Mouse (Mus musculus): ENCODE measurements around the gene Flrt2. TPM values are rescaled to one million over a fixed set of nuclear protein-coding genes. Genes with fewer than 3 reads are reported as not detected.

The Flrt2 gene
- polyA plus RNA-seq, 1 experiment from 2014 or later: 36.3 TPM

DNA sequence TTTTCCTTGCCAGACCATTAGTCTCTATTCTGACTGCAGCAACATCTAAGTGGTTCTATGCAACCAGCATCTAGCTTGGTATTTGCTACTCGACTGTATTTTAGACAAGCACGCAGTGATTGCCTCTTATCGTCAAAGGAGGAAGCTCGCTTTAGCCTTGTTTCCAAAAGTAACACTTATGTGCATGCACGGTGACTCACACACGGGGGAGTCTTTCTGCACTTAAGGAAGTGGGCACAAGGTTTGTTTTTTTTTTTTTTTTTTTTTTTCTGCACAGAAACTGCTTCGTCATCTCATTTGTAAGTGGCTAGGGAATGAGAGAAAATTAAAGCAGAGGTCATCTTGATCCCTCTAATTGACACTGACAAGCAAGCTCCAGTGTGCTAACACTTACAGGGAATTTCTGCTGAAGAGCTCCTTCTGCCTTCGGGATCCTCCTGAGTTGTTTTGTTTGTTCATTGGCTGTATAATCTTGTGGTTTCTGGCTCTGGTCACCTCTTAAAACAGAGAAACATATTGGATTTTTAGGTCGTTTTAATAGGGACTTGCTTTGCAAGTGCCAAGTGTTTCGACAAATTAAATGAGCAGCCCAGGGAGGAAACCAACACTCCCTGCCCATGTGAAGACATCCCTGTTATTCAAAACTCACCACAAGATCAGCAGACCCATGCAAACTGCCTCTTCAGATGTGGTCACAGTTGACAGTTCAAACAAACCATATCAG is 55.0 kb downstream of the Flrt2 start:
- H3K27me3 ChIP-seq (replicated peaks; ENCODE audit: control insufficient read depth, insufficient read depth, low read length): no peaks in the 10 kb centered on the region
- H3K36me3 ChIP-seq (ENCODE audit: control insufficient read depth, insufficient read depth): no peaks in the 10 kb centered on the region
- no peak overlapping the region for H3K9ac ChIP-seq (replicated peaks; ENCODE audit: low read depth, low read length)
- no peak overlapping the region for H3K27ac ChIP-seq (ENCODE audit: low read length)
- no peak overlapping the region for H3K4me2 ChIP-seq (ENCODE audit: low read length)
- no peaks in the 10 kb centered on the region for H3K9me3 ChIP-seq (ENCODE audit: control insufficient read depth, low read length)
- H3K4me3 ChIP-seq (replicated peaks; ENCODE audit: low read length): no peak overlapping the region
- H3K4me1 ChIP-seq (replicated peaks; ENCODE audit: control insufficient read depth, insufficient read depth, low read length): peaks cover 3% of the 10 kb centered on the region; the same call in 1 of the 2 replicates
- ATAC-seq: no peak
- WGBS: 62% methylated on average over 10 of the region's 10 CpGs

DNA sequence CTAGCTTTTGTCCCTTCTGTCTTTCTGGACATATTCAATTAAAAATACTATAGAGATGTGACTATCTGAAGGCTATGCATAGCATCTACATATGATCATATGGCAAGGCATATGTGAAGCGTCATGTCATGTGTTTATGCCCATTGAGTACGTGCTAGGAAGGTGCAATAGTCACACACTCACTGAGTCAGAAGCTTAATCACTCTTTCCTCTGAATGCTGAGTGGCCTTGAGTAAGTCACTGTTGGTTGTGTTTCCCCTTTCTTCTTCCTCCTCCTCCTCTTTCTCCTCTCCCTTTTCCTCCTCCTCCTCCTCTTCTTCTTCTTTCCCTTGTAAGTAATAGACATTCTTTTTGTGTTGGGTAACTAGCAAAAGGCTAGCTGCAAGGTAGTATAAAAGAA is 56.7 kb downstream of the Flrt2 start:
- WGBS: 75% methylated on average over 2 of the region's 2 CpGs
- no peaks in the 10 kb centered on the region for H3K36me3 ChIP-seq (ENCODE audit: control insufficient read depth, insufficient read depth)
- H3K9ac ChIP-seq (replicated peaks; ENCODE audit: low read depth, low read length): no peak overlapping the region
- no peak overlapping the region for H3K4me3 ChIP-seq (replicated peaks; ENCODE audit: low read length)
- H3K27ac ChIP-seq (ENCODE audit: low read length): no peak overlapping the region
- peaks cover 3% of the 10 kb centered on the region; the same call in 1 of the 2 replicates for H3K4me1 ChIP-seq (replicated peaks; ENCODE audit: control insufficient read depth, insufficient read depth, low read length)
- no peak overlapping the region for H3K4me2 ChIP-seq (ENCODE audit: low read length)
- no peaks in the 10 kb centered on the region for H3K27me3 ChIP-seq (replicated peaks; ENCODE audit: control insufficient read depth, insufficient read depth, low read length)
- ATAC-seq: no peak
- no peaks in the 10 kb centered on the region for H3K9me3 ChIP-seq (ENCODE audit: control insufficient read depth, low read length)

DNA sequence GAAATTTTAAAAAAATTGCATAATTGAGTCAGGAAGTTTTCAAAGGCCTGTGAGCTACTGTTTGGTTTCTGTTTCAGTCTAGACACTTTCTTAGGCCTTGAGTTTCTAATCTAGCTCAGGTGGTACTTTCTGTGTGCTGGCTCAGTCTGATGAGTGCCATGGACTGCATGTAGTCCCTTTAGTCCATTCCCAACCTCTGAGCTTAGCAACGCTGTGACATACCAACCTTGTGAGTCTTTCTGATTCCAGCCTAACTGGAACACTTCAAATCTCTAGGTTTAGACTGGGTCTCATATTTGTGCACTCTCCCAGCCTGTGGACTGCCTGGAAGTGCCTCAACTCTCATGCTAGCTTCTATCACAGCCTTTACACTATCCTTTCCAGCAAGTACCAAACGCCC is 57.2 kb downstream of the Flrt2 start:
- Histone ChIP-seq H3K4me1 (replicated peaks; ENCODE audit: control insufficient read depth, insufficient read depth, low read length) (peaks cover 2% of the 10 kb centered on the region; the same call in 1 of the 2 replicates), H3K27me3 (replicated peaks; ENCODE audit: control insufficient read depth, insufficient read depth, low read length) (no peaks in the 10 kb centered on the region), H3K9ac (replicated peaks; ENCODE audit: low read depth, low read length) (no peak overlapping the region), H3K4me2 (ENCODE audit: low read length) (no peak overlapping the region), H3K27ac (ENCODE audit: low read length) (no peak overlapping the region), H3K36me3 (ENCODE audit: control insufficient read depth, insufficient read depth) (no peaks in the 10 kb centered on the region), H3K4me3 (replicated peaks; ENCODE audit: low read length) (no peak overlapping the region), H3K9me3 (ENCODE audit: control insufficient read depth, low read length) (no peaks in the 10 kb centered on the region)
- ATAC-seq: no peak
- WGBS: 83% methylated on average over 2 of the region's 2 CpGs

DNA sequence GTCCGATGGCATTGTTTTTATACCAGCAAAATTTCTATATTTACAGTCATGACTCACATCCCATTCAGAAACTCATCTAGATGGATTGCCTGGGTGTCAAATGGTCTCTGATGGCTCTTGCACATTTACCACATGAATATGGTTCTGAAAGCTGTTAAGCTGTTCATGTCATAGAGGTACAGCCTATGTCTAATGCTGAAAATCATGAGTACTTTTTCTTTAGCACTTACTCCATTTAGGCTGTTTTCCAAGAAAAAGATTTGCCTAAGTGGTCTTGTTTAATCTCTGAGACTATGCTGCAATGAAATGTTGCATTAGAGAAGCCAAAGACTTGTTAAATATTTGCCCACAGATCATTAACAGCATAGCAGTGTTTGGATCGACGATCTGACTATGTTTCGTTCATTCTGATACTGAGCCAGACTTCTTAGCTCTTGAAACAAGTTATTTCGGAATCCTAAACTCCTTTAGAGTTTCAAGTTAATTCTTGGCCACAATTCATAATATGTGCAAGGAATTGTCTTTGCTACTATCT is 67.3 kb downstream of the Flrt2 start:
- no peak for ATAC-seq
- Histone ChIP-seq H3K36me3 (ENCODE audit: control insufficient read depth, insufficient read depth) (no peaks in the 10 kb centered on the region), H3K27me3 (replicated peaks; ENCODE audit: control insufficient read depth, insufficient read depth, low read length) (no peaks in the 10 kb centered on the region), H3K4me3 (replicated peaks; ENCODE audit: low read length) (no peak overlapping the region), H3K4me2 (ENCODE audit: low read length) (no peak overlapping the region), H3K9me3 (ENCODE audit: control insufficient read depth, low read length) (no peaks in the 10 kb centered on the region), H3K4me1 (replicated peaks; ENCODE audit: control insufficient read depth, insufficient read depth, low read length) (no peaks in the 10 kb centered on the region), H3K9ac (replicated peaks; ENCODE audit: low read depth, low read length) (no peak overlapping the region), H3K27ac (ENCODE audit: low read length) (no peak overlapping the region)
- WGBS: 90% methylated on average over 5 of the region's 5 CpGs

DNA sequence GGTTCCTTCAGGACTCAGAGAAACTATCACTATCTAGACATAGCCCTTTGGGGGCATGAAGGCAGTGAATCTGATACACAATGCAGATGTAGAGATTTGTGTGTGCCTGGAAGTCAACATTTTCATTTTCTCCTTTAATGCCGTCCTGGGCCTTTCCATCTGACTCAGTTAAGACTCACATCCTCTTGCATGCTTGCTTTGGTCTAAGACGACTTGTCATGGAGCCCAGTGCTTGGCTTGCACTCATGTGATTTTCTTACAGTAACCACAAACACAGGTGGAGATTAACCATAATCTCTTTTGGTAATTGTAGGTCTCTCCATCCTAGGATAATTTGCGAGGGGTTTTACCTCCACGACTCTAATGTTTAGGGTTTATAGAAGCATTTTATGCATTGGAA is 73.2 kb downstream of the Flrt2 start:
- Histone ChIP-seq H3K9ac (replicated peaks; ENCODE audit: low read depth, low read length) (no peak overlapping the region), H3K4me2 (ENCODE audit: low read length) (no peak overlapping the region), H3K9me3 (ENCODE audit: control insufficient read depth, low read length) (no peaks in the 10 kb centered on the region), H3K4me1 (replicated peaks; ENCODE audit: control insufficient read depth, insufficient read depth, low read length) (0 out of 2 replicates have a peak, but pooled peaks cover 2% of the 10 kb centered on the region), H3K4me3 (replicated peaks; ENCODE audit: low read length) (no peak overlapping the region), H3K27me3 (replicated peaks; ENCODE audit: control insufficient read depth, insufficient read depth, low read length) (no peaks in the 10 kb centered on the region), H3K36me3 (ENCODE audit: control insufficient read depth, insufficient read depth) (no peaks in the 10 kb centered on the region), H3K27ac (ENCODE audit: low read length) (no peak overlapping the region)
- ATAC-seq: no peak
- WGBS: 84% methylated on average over 4 of the region's 4 CpGs

DNA sequence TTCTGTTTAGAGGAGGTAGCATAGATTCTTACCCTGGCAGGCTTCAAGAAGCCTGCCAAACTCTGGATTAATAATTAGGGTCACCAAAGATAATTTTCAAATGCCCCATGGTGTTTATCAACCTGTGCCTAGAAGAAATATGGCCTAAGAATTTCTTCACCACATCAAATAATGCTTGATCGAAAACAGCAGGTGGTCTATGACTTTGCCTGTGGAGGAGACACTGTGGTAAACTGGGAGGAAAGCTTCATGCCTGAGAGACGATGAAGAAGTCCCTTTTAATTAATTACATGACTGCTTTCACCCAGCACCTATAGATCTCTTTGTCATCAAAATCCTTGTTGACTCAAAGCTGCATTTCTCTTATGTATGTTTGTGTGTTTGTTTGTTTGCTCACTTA is 77.0 kb downstream of the Flrt2 start:
- no peaks in the 10 kb centered on the region for H3K36me3 ChIP-seq (ENCODE audit: control insufficient read depth, insufficient read depth)
- H3K4me3 ChIP-seq (replicated peaks; ENCODE audit: low read length): no peak overlapping the region
- WGBS: 72% methylated on average over 2 of the region's 2 CpGs
- H3K9me3 ChIP-seq (ENCODE audit: control insufficient read depth, low read length): no peaks in the 10 kb centered on the region
- H3K27me3 ChIP-seq (replicated peaks; ENCODE audit: control insufficient read depth, insufficient read depth, low read length): no peaks in the 10 kb centered on the region
- 0 out of 2 replicates have a peak, but pooled peaks cover 3% of the 10 kb centered on the region for H3K4me1 ChIP-seq (replicated peaks; ENCODE audit: control insufficient read depth, insufficient read depth, low read length)
- no peak for ATAC-seq
- H3K27ac ChIP-seq (ENCODE audit: low read length): no peak overlapping the region
- H3K4me2 ChIP-seq (ENCODE audit: low read length): no peak overlapping the region
- no peak overlapping the region for H3K9ac ChIP-seq (replicated peaks; ENCODE audit: low read depth, low read length)

DNA sequence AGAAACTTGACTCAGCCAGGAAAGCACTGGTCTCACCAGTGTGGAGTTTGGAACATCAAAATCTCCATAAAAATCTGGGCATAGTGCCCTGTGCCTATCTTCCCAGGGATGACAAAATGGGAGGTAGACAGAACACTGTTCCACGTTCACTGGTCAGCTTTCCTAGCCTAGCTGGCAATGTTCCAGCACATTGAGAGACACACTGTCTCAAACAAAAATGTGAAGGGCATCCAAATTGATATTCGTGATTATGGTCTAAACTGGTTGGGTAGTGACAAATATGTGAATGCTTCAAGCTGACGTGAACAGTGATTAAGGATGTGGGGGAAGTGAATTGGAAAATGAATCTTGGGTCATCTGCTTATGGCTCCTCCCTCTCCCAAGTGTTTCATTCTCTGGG is 78.2 kb downstream of the Flrt2 start:
- no peaks in the 10 kb centered on the region for H3K36me3 ChIP-seq (ENCODE audit: control insufficient read depth, insufficient read depth)
- WGBS: 64% methylated on average over 3 of the region's 3 CpGs
- no peaks in the 10 kb centered on the region for H3K9me3 ChIP-seq (ENCODE audit: control insufficient read depth, low read length)
- no peak overlapping the region for H3K27ac ChIP-seq (ENCODE audit: low read length)
- no peak overlapping the region for H3K4me3 ChIP-seq (replicated peaks; ENCODE audit: low read length)
- H3K9ac ChIP-seq (replicated peaks; ENCODE audit: low read depth, low read length): no peak overlapping the region
- ATAC-seq: no peak
- no peak overlapping the region for H3K4me2 ChIP-seq (ENCODE audit: low read length)
- 0 out of 2 replicates have a peak, but pooled peaks cover 4% of the 10 kb centered on the region for H3K4me1 ChIP-seq (replicated peaks; ENCODE audit: control insufficient read depth, insufficient read depth, low read length)
- no peaks in the 10 kb centered on the region for H3K27me3 ChIP-seq (replicated peaks; ENCODE audit: control insufficient read depth, insufficient read depth, low read length)

DNA sequence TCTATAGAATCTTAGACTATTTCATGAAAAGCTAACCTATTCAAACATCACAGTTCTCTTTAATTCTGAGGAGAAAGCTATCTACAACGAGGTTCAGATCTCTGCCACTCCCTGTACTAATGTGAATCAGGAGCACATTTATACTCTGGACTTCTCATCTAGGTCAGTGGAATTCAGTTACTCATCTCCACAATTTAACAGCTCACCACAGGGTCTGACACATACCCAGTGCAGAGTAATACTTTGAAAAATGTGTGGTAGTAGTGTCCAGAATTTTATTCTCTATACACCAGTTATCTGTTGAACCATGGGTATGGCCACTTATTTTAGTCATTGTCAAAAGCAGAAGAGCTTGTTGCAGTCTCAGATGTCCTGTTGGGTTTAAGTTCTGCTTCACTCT is 98.1 kb downstream of the Flrt2 start:
- Histone ChIP-seq H3K36me3 (ENCODE audit: control insufficient read depth, insufficient read depth) (no peaks in the 10 kb centered on the region), H3K9me3 (ENCODE audit: control insufficient read depth, low read length) (no peaks in the 10 kb centered on the region), H3K27ac (ENCODE audit: low read length) (no peak overlapping the region), H3K4me3 (replicated peaks; ENCODE audit: low read length) (no peak overlapping the region), H3K4me1 (replicated peaks; ENCODE audit: control insufficient read depth, insufficient read depth, low read length) (no peaks in the 10 kb centered on the region), H3K27me3 (replicated peaks; ENCODE audit: control insufficient read depth, insufficient read depth, low read length) (no peaks in the 10 kb centered on the region), H3K4me2 (ENCODE audit: low read length) (no peak overlapping the region), H3K9ac (replicated peaks; ENCODE audit: low read depth, low read length) (no peak overlapping the region)
- WGBS: 74% methylated on average over 1 of the region's 1 CpGs
- no peak for ATAC-seq

DNA sequence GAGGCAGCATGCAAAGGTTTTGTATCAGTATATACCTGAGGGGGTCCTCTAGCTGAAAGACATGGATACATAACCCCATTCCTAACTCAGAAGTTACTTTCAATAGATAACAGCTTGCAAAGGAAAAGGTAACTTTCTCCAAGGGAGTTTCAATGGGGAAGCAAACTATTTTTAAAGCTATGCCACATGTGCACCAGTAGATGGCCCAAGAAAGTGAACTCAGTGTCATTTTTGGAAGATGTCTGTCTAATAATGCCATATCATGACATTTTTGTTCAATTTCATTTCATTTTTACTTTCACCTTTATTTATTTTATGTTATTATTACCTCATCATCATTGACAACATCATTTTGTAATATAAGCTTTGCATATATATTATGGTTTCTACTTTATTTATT is 124.6 kb downstream of the Flrt2 start:
- Histone ChIP-seq H3K4me3 (replicated peaks; ENCODE audit: low read length) (no peak overlapping the region), H3K9me3 (ENCODE audit: control insufficient read depth, low read length) (no peaks in the 10 kb centered on the region), H3K27me3 (replicated peaks; ENCODE audit: control insufficient read depth, insufficient read depth, low read length) (no peaks in the 10 kb centered on the region), H3K36me3 (ENCODE audit: control insufficient read depth, insufficient read depth) (no peaks in the 10 kb centered on the region), H3K4me1 (replicated peaks; ENCODE audit: control insufficient read depth, insufficient read depth, low read length) (no peaks in the 10 kb centered on the region), H3K4me2 (ENCODE audit: low read length) (no peak overlapping the region), H3K9ac (replicated peaks; ENCODE audit: low read depth, low read length) (no peak overlapping the region), H3K27ac (ENCODE audit: low read length) (no peak overlapping the region)
- no peak for ATAC-seq
